In the genomic region with DNA sequence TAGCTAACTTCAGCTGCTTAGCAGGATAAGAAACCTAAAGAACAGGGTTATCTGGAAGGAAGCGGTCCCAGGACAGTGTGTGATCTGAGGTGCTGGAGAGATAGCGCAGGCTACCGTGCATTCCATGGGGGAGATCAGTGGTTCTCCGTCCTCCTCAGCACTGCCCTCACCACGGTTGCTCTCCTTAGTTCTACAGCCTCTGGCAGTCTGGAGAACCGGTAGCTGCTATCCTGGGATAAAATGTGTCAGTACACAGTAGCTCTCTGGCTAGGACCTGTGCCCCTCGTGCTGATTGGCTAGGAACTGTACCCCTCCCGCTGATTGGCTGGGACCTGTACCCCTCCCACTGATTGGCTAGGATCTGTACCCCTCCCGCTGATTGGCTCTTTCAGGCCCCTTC, we compare ENCODE assay signal across 8 mouse cellular contexts. TPM values are rescaled to one million over a fixed set of nuclear protein-coding genes. Genes with fewer than 3 reads are reported as not detected.
A peak's percentile ranks its signal among the peaks of the same experiment; 100 is the strongest.
DNase-seq lines count a peak whose midpoint lies in the region; ATAC-seq and TF ChIP-seq lines count a peak whose summit lies in the region.

No protein-coding gene starts in this region.

- H3K4me2 ChIP-seq in intestine, embryonic 15.5 days (replicated peaks) = no peak overlapping the region
- no peak overlapping the region for H3K4me2 ChIP-seq in intestine, postnatal 0 days (replicated peaks; ENCODE audit: low read depth)
- H3K4me2 ChIP-seq in limb, embryonic 15.5 days = no peak overlapping the region

- no peaks in the 10 kb centered on the region for H3K9me3 ChIP-seq in intestine, embryonic 15.5 days
- no peaks in the 10 kb centered on the region for H3K9me3 ChIP-seq in intestine, postnatal 0 days (ENCODE audit: control insufficient read depth)
- no peaks in the 10 kb centered on the region for H3K9me3 ChIP-seq in erythroblast, embryonic 14.5 days (ENCODE audit: control insufficient read depth, low read length)
- H3K9me3 ChIP-seq in limb, embryonic 15.5 days = no peaks in the 10 kb centered on the region

- no peak overlapping the region for H3K27ac ChIP-seq in intestine, embryonic 15.5 days
- no peak overlapping the region for H3K27ac ChIP-seq in intestine, postnatal 0 days (ENCODE audit: low read depth, low read length)
- H3K27ac ChIP-seq in limb, embryonic 15.5 days = no peak overlapping the region
- no peak overlapping the region for H3K27ac ChIP-seq in layer of hippocampus, adult 2 months

- DNase-seq in ZHBTc4 (ENCODE audit: low read depth, low spot score) = peak; percentile 82
- peak; percentile 30 for DNase-seq in thymus, postnatal 4 days
- no peak for DNase-seq in layer of hippocampus, adult 2 months (ENCODE audit: low spot score in 2 of 2)
- no peak for DNase-seq in urinary bladder, adult 2 months (ENCODE audit: low spot score)

- no peak for TF ChIP-seq CTCF in intestine, postnatal 0 days (IDR thresholded peaks at IDR 0.05; ENCODE audit: low read depth)
- no peak for TF ChIP-seq CTCF in layer of hippocampus, adult 2 months (conservative IDR thresholded peaks at IDR 0.05)

- WGBS in intestine, embryonic 15.5 days = 15% methylated on average over 9 of the region's 9 CpGs
- WGBS in intestine, postnatal 0 days = 20% methylated on average over 9 of the region's 9 CpGs
- 14% methylated on average over 9 of the region's 9 CpGs for WGBS in limb, embryonic 15.5 days

- H3K27me3 ChIP-seq in intestine, embryonic 15.5 days (replicated peaks) = no peaks in the 10 kb centered on the region
- H3K27me3 ChIP-seq in intestine, postnatal 0 days (replicated peaks; ENCODE audit: control insufficient read depth, insufficient read depth, low read length) = no peaks in the 10 kb centered on the region
- H3K27me3 ChIP-seq in erythroblast, embryonic 14.5 days (ENCODE audit: control insufficient read depth) = no peaks in the 10 kb centered on the region
- no peaks in the 10 kb centered on the region for H3K27me3 ChIP-seq in limb, embryonic 15.5 days

- peak; percentile 66; the same call in 1 of the 2 replicates for ATAC-seq in intestine, embryonic 15.5 days
- ATAC-seq in intestine, postnatal 0 days = no peak
- 0 out of 2 replicates have a peak, but pooled peaks have one; percentile 31 for ATAC-seq in limb, embryonic 15.5 days (ENCODE audit: insufficient number of reproducible peaks, low FRiP score, low TSS enrichment, low read depth)

- H3K9ac ChIP-seq in intestine, embryonic 15.5 days = no peak overlapping the region
- no peak overlapping the region for H3K9ac ChIP-seq in intestine, postnatal 0 days (ENCODE audit: low read depth, low read length)
- no peak overlapping the region for H3K9ac ChIP-seq in limb, embryonic 15.5 days

- 0 out of 2 replicates have a peak, but pooled peaks cover 6% of the 10 kb centered on the region for H3K4me1 ChIP-seq in intestine, embryonic 15.5 days (replicated peaks)
- no peaks in the 10 kb centered on the region for H3K4me1 ChIP-seq in intestine, postnatal 0 days (replicated peaks; ENCODE audit: control insufficient read depth, insufficient read depth, low read length)
- peaks cover 42% of the 10 kb centered on the region for H3K4me1 ChIP-seq in erythroblast, embryonic 14.5 days (ENCODE audit: control insufficient read depth)
- H3K4me1 ChIP-seq in limb, embryonic 15.5 days = 0 out of 2 replicates have a peak, but pooled peaks cover 3% of the 10 kb centered on the region

- H3K4me3 ChIP-seq in intestine, embryonic 15.5 days (replicated peaks) = no peak overlapping the region
- no peak overlapping the region for H3K4me3 ChIP-seq in intestine, postnatal 0 days (ENCODE audit: low read depth, low read length)
- H3K4me3 ChIP-seq in erythroblast, embryonic 14.5 days (replicated peaks) = peak overlapping the region; percentile 63
- no peak overlapping the region for H3K4me3 ChIP-seq in limb, embryonic 15.5 days
- H3K4me3 ChIP-seq in layer of hippocampus, adult 2 months = no peak overlapping the region

- no peaks in the 10 kb centered on the region for H3K36me3 ChIP-seq in intestine, embryonic 15.5 days
- H3K36me3 ChIP-seq in intestine, postnatal 0 days (ENCODE audit: control insufficient read depth, insufficient read depth) = no peaks in the 10 kb centered on the region
- no peaks in the 10 kb centered on the region for H3K36me3 ChIP-seq in erythroblast, embryonic 14.5 days (ENCODE audit: control insufficient read depth)
- H3K36me3 ChIP-seq in limb, embryonic 15.5 days = no peaks in the 10 kb centered on the region

RNA-seq across cellular contexts. Expression of a gene that starts 58.1 kb away (rescaled TPM):
- 6.0 and 6.6 TPM in 2 replicates for polyA plus RNA-seq in intestine, embryonic 15.5 days (2015; fragmentation: Nextera tagmentation; extraction: Ambion mirVana)
- 37.8 and 41.3 TPM in 2 replicates for polyA plus RNA-seq in intestine, postnatal 0 days (2015; fragmentation: Nextera tagmentation; extraction: Ambion mirVana)
- 0.01 TPM in 1 of 2 replicates, not detected in the other for polyA plus RNA-seq in erythroblast, embryonic 14.5 days (2012)
- 4.4 and 5.3 TPM in 2 replicates for polyA plus RNA-seq in limb, embryonic 15.5 days (2015; fragmentation: Nextera tagmentation; extraction: Ambion mirVana)
- not detected for total RNA-seq in layer of hippocampus, adult 2 months (2021)
- polyA plus RNA-seq in urinary bladder, adult 2 months (2012; rRNA removed) = 0.04 TPM in 2 replicates

Comparison
In these comparisons a context has a peak if more than half of its experiments do, and no peak if none do; other contexts are left out.
1. DNase-seq: peak in ZHBTc4 (single experiment) and thymus, postnatal 4 days (single experiment); none in layer of hippocampus, adult 2 months (0 of 2) and urinary bladder, adult 2 months (single experiment).